Mouse (Mus musculus): ENCODE measurements around the gene Tm2d1.

Gene Tm2d1

GRCm38 (mm10) chr4:98321371-98322111, 61.6 kb downstream of the Tm2d1 start:
- DNase-seq: peak; percentile 33

DNA sequence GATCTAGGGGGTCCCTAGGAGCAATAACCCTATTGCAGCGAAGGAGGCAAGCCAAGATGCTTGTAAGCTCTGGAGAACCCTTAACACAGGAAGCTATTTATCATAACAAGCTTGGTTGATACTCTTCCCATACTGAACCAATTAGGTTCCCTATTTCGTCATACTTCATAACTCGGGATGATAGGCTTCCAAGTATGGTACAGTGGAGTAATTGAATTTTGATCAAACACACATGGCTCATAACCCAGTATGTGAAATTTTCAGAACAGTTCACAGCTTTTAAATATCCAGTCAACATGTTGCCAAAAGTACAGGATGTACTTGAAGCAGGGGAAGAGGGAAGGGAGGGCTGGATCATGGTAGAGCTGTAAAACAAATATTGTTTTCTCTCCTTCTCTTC, 64.3 kb downstream of the Tm2d1 start:
- no peak for DNase-seq

DNA sequence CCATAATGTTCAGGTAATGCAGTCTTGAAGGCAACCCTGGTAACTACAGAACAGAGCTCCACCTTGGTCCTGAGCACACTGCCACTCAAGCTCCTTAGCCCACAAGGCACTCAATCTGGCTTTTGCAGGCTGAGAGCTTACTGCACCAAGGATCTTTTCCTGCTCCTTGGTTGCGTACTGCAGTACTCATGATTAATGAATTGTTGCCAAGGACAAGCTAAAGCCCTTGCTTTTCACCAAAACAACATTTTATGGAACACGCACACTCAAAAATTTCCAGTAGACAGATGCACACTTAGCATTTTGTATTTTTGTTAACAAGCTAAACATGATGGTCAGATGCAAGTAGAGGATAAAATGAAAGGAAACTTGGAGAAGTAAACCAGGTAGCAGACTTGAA, 66.0 kb downstream of the Tm2d1 start:
- DNase-seq: no peak
